Mouse (Mus musculus) urinary bladder, postnatal 4 days (tissue): Measurements from ENCODE around the gene Tagln.

Experiments used
- DNase-seq, 2 experiments: peaks; one replicate each; pipeline ENCODE4 v3.0.0; 2021 to 2022; ENCODE audit warnings: low spot score in 2 of 2

The Tagln gene

GRCm38 (mm10) chr9:45935628-45936210, at the start of gene Tagln:
Gene Tagln (minus strand): TSS chr9:45936058.
- DNase-seq = peak; percentile 73 to 75

GRCm38 (mm10) chr9:45985229-45985567, 49.3 kb upstream of the Tagln start:
- DNase-seq = peak in 1 of 2 experiments; percentile 63

GRCm38 (mm10) chr9:45984409-45985228, 48.8 kb upstream of the Tagln start:
- DNase-seq = peak; percentile 85 to 89

GRCm38 (mm10) chr9:45983676-45984408, 48.0 kb upstream of the Tagln start:
- peak in 1 of 2 experiments; percentile 21 for DNase-seq

GRCm38 (mm10) chr9:45981331-45981730, 45.5 kb upstream of the Tagln start:
- no peak for DNase-seq

GRCm38 (mm10) chr9:45980611-45981010, 44.8 kb upstream of the Tagln start:
- DNase-seq = no peak

- no peak for DNase-seq
These were observed 43.9 kb upstream of the Tagln start for GRCm38 (mm10) chr9:45979778-45980177.

- no peak for DNase-seq
These were observed 41.0 kb upstream of the Tagln start for GRCm38 (mm10) chr9:45976884-45977283.

- DNase-seq = no peak
These were observed 27.7 kb upstream of the Tagln start for GRCm38 (mm10) chr9:45963577-45963976.

- no peak for DNase-seq
These were observed 26.0 kb upstream of the Tagln start for GRCm38 (mm10) chr9:45961855-45962254.

- no peak for DNase-seq
These were observed 23.8 kb upstream of the Tagln start for GRCm38 (mm10) chr9:45959661-45960060.

- DNase-seq = no peak
These were observed 23.0 kb upstream of the Tagln start for GRCm38 (mm10) chr9:45958851-45959250.

- no peak for DNase-seq
These were observed 22.3 kb upstream of the Tagln start for GRCm38 (mm10) chr9:45958023-45958670.

GRCm38 (mm10) chr9:45955107-45955963, 19.5 kb upstream of the Tagln start, which contains the start of gene Sidt2:
Gene Sidt2 (minus strand): TSS chr9:45955258.
- peak; percentile 81 to 85 for DNase-seq

- peak in 1 of 2 experiments; percentile 49 for DNase-seq
These were observed 18.6 kb upstream of the Tagln start for GRCm38 (mm10) chr9:45954294-45955106.

GRCm38 (mm10) chr9:45953511-45954293, 17.8 kb upstream of the Tagln start:
- DNase-seq = no peak

GRCm38 (mm10) chr9:45952890-45953289, 17.0 kb upstream of the Tagln start:
- no peak for DNase-seq

- DNase-seq = no peak
These were observed 16.2 kb upstream of the Tagln start for GRCm38 (mm10) chr9:45952057-45952456.

- no peak for DNase-seq
These were observed 11.0 kb upstream of the Tagln start for GRCm38 (mm10) chr9:45946872-45947183.
